Mouse (Mus musculus) heart, postnatal 36 days (tissue): Measurements from ENCODE around the gene Crocc. TPM values are rescaled to one million over a fixed set of nuclear protein-coding genes. Genes with fewer than 3 reads are reported as not detected.

Source experiments
- DNase-seq, 2 experiments: peaks; one replicate each; pipeline ENCODE4 v3.0.0; 2021 to 2022
- intact Hi-C: fragments of 180-260 bp; cut with DNase I; formaldehyde crosslinking; loops from one replicate; pipeline ENCODE4 v1.15.1; 2025
- total RNA-seq, 2 experiments: library from RNA; stranded (reverse); gene quantifications; 2 replicates each; pipeline ENCODE4 v1.2.3; 2021

Crocc gene
- total RNA-seq, 2 experiments from 2014 or later, result 4.3 to 5.5 TPM

- intact Hi-C loops, result loop anchor here (5.0 kb wide), 1 partner anchor 43 kb away; no protein-coding TSS in a partner anchor
- no peak for DNase-seq
These were observed 70.9 kb downstream of the Crocc start for GRCm38 (mm10) chr4:140989447-140989846.

GRCm38 (mm10) chr4:140988706-140989290, 71.6 kb downstream of the Crocc start:
- DNase-seq, result peak; percentile 25 to 28

DNA sequence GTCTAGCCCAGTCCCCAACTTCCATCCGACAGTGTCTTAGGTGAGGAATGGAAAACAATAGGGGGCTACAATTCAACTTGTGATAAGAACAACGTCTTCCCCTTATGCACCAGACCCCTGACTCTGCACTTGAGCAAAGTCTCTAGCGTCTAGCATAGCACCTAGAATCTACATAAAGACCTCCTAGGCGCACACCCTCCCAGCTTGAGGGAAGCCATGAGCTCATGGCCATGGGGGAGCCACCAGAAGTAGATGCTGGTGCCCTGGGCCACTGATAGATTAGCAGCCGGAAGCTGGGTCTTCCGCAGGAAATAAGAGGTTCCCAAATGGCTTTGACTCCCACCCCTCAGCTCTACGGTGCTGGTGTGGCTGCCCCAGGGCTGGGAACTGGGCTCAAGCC, 72.9 kb downstream of the Crocc start:
- intact Hi-C loops, result loop anchor here (2.0 to 5.0 kb wide), 2 partner anchors 23 to 45 kb away; no protein-coding TSS in a partner anchor
- no peak for DNase-seq

More at GRCm38 (mm10) chr4:140988706-140989290, 71.6 kb downstream of the Crocc start:
- intact Hi-C loops, result loop anchor here (5.0 kb wide), 1 partner anchor 44 kb away; no protein-coding TSS in a partner anchor

DNA sequence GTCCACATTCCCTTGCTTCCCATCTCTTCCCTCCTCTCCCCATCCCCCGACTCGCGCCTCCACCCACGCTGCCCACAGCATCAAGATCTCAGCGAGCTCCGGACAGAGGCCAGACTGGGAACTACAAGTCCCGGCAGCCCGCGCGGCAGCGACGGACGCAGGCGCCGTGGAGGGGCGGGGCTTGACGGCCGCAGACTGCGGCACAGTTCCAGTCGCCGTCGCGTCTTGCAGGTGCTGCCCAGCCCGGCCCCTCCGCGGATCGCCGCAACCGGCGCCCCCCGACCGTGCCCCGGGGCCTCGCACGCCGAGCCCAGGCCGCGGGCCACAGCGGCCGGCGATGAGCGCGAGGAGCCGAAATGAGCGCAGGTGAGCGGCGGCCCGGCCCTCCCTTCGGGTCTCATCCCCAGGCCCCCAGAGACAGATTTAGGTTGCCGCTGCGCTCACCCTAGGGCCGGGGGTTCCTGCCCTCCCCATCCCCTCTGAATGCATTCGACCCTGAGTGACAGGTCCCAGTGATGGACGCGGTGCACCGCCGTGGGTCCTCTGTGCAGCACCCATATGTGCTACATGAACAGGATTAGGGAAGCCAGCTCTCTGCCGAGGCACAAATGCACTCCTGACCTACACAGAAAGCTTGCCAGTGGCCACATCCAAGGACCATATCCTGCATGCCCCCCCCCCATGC, 73.5 kb downstream of the Crocc start, which contains the start of gene Atp13a2:
TSS of gene Atp13a2 (plus strand) at position 163 of the 685 bp plus-strand sequence.
- peak; percentile 91 to 94 for DNase-seq
- intact Hi-C loops, result loop anchor here (2.0 to 5.0 kb wide), 2 partner anchors 22 to 45 kb away; no protein-coding TSS in a partner anchor

DNA sequence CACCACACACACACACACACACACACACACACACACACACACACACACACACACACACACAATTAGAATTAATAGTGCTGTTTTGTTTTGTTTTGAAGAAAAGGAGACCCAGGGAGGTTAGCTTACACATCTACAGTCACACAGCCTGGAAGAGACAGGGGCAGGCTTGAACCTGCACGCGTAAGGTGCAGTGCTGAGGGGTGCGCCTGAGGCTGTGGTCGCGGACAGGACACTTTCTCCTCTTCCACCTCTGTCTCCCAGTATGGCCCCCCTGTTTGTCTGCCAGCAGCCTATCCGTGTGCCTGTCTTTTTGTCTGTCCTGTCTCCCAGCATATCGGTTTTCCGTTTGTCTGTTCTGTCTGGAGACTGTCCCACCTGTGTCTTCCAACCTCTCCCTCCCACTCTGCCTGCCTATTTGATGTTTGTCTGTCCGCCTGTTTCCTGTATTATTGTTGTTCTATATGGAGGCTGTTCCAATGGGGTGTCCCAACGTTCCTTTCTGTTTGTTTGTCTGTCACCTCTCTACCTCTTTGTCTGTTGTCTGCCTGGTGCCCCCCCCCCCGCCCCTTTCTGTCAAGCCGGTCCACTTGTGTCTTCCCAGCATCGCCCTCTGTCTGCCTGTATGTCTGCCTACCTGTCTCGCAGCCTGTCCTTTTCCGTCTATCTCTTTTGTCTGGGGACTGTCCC, 74.2 kb downstream of the Crocc start:
- DNase-seq, result no peak
- intact Hi-C loops, result loop anchor here (2.0 to 5.0 kb wide), 2 partner anchors 21 to 46 kb away; no protein-coding TSS in a partner anchor

GRCm38 (mm10) chr4:140984544-140984943, 75.8 kb downstream of the Crocc start:
- intact Hi-C loops, result no loop called here
- no peak for DNase-seq

DNA sequence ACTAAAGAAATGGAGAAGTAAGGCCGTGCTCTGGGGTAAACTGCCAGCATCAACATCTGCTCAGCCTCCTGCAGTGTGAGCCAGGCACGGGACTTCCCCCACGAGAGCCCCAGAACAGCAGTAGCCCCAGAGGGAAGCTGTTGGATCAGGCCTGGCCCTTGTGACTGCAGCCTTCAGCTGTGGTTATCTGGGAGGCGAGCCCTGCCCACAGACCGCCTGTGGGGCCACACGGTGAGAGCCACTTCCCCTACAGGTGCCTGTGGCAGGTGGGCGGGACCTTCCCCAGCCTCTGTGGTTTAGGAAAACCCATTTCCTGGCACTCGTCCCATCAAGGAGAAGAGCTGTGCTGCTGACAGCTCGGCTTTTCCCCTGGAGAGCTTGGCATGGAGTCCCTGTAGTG, 76.9 kb downstream of the Crocc start:
- peak; percentile 52 to 55 for DNase-seq
- intact Hi-C loops, result no loop called here

GRCm38 (mm10) chr4:140982808-140983207, 77.5 kb downstream of the Crocc start:
- intact Hi-C loops, result no loop called here
- no peak for DNase-seq

GRCm38 (mm10) chr4:140981605-140982004, 78.7 kb downstream of the Crocc start:
- DNase-seq, result no peak
- intact Hi-C loops, result no loop called here

DNA sequence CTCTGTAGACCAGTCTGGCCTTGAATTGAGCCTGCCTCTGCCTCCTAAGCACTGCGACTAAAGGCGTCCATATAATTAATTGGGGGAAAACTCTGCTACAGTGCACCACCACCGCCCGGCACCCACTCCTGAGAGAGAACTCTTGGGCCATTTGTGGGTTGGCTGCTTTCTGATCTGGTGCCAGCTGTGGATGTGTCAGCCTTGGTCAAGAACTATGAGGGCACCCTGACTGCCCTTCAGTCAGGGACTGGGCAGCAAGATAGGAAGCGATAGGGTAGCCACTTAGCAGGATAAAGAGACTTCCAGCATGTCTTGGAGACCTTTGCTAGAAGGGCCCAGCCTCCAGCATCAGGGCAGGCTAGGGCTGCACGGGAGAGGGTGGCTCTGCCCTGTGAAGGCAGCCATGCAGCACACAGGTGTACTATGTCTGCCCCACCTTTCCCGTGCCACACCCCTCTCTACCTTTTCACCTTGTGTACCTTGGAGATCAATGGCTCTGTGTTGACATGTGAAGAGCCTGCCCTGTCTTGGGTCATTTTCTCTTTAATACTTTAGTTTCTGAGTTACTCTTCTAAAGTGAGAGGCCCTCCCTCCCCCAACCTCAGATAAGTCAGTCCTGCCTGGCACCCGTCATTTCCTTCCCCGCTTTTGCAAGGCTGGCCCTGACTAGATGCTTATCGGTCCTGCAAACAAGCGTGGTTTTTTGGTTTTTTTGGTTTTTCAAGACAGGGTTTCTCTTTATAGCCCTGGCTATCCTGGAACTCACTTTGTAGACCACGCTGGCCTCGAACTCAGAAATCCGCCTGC, 82.3 kb downstream of the Crocc start:
- no peak for DNase-seq

GRCm38 (mm10) chr4:140977278-140977677, 83.1 kb downstream of the Crocc start:
- intact Hi-C loops, result no loop called here
- no peak for DNase-seq

More for the DNA sequence above, 82.3 kb downstream of the Crocc start:
- intact Hi-C loops, result no loop called here

DNA sequence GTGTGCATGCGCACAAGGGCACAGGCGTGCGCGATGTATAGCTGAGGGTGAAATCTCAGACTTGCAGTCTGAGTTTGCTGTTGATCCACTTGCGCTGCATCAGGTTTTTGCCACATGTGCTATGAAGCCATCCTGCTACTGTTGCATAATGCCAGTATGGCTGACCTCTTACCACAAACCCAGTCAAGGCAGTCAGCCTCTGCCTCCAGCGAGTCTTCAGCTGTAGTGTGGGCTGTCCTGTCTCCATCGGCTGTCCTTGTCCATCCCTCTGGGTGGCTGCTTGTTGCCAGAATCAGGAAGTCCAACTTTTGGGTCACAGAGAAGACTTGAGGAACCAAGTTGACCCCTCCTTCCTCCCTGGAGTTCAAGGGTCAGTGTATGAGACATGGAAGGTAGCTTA, 85.0 kb downstream of the Crocc start:
- no peak for DNase-seq
- intact Hi-C loops, result no loop called here

- intact Hi-C loops, result no loop called here
- no peak for DNase-seq
These were observed 85.9 kb downstream of the Crocc start for GRCm38 (mm10) chr4:140974408-140974807.

GRCm38 (mm10) chr4:140971691-140972090, 88.7 kb downstream of the Crocc start:
- intact Hi-C loops, result no loop called here
- DNase-seq, result no peak

- intact Hi-C loops, result loop anchor here (10.0 kb wide), 1 partner anchor 167 kb away; the partner anchor contains the start of gene Szrd1
- DNase-seq, result no peak
These were observed 92.8 kb downstream of the Crocc start for GRCm38 (mm10) chr4:140967386-140968159.
